Mouse (Mus musculus) liver, embryonic 11.5 days (tissue): ENCODE measurements around the gene Ccdc122. TPM values are rescaled to one million over a fixed set of nuclear protein-coding genes. Genes with fewer than 3 reads are reported as not detected.
"Not testable (repeated sequence)": the region's sequence is repeated elsewhere in the genome, so short reads cannot be mapped to it uniquely, and the experiment has no call there.

Experiments used
- ATAC-seq: fragments of 200-750 bp; cut with Nextera tagmentation; replicated peaks from 2 replicates; pipeline ENCODE4 v1.8.0; 2017; ENCODE audit warnings: moderate number of reproducible peaks, mild to moderate bottlenecking, moderate TSS enrichment, moderate library complexity; ENCODE audit not compliant: low FRiP score
- DNase-seq: peaks from one replicate; pipeline ENCODE4 v3.0.0-alpha.2; 2017; ENCODE audit warnings: low spot score
- H3K27ac ChIP-seq: fragments of 300-500 bp; sonication (generic); 2 replicates; pipeline ENCODE4 v1.5.1; 2014; ENCODE audit warnings: mild to moderate bottlenecking, low read depth, low read length, control low read depth
- H3K27me3 ChIP-seq: fragments of 300-500 bp; sonication (generic); replicated peaks from 2 replicates; pipeline ENCODE4 v1.6.1; 2014; ENCODE audit warnings: low read length, mixed read lengths; ENCODE audit not compliant: control insufficient read depth, insufficient read depth
- H3K36me3 ChIP-seq: fragments of 300-500 bp; sonication (generic); 2 replicates; pipeline ENCODE4 v1.6.1; 2014; ENCODE audit warnings: mild to moderate bottlenecking, low read length, moderate library complexity, mixed read lengths; ENCODE audit not compliant: control insufficient read depth, insufficient read depth
- H3K4me1 ChIP-seq: fragments of 300-500 bp; sonication (generic); replicated peaks from 2 replicates; pipeline ENCODE4 v1.6.1; 2014; ENCODE audit warnings: low read length, mixed read lengths; ENCODE audit not compliant: control insufficient read depth, insufficient read depth
- H3K4me2 ChIP-seq: fragments of 300-500 bp; sonication (generic); 2 replicates; pipeline ENCODE4 v1.6.1; 2014; ENCODE audit warnings: mild to moderate bottlenecking, control low read depth, moderate library complexity
- H3K4me3 ChIP-seq: fragments of 300-500 bp; sonication (generic); 2 replicates; pipeline ENCODE4 v1.5.1; 2014; ENCODE audit warnings: low read depth, low read length, control low read depth
- H3K9ac ChIP-seq: fragments of 300-500 bp; sonication (generic); 2 replicates; pipeline ENCODE4 v1.6.1; 2014; ENCODE audit warnings: low read depth, low read length, control low read depth
- H3K9me3 ChIP-seq: fragments of 300-500 bp; sonication (generic); 2 replicates; pipeline ENCODE4 v1.6.1; 2016; ENCODE audit warnings: low read length, inconsistent platforms, mixed read lengths; ENCODE audit not compliant: control insufficient read depth
- WGBS: fragments of 180-500 bp; shearing (Covaris S2); extraction: QIAGEN DNeasy Blood & Tissue Kit; methylation state at CpG from one replicate; pipeline ENCODE4 v1.1.7; 2014; 5-methylcytosine and 5-hydroxymethylcytosine counted together
- polyA plus RNA-seq: library from polyadenylated mRNA; unstranded; fragments of >200 nt; fragmentation: Nextera tagmentation; extraction: Ambion mirVana; gene quantifications from 2 replicates; pipeline ENCODE4 v1.2.1, GENCODE M21; 2014

Ccdc122 gene
- polyA plus RNA-seq, result 2.3 and 3.1 TPM in 2 replicates

GRCm38 (mm10) chr14:77036226-77037046 lies at the start of gene Ccdc122, which contains the start of gene Lacc1:
Ccdc122 (plus strand) TSS chr14:77036772.
Lacc1 (minus strand) TSS chr14:77036904.
- DNase-seq (peak; percentile 85), ATAC-seq (peak; percentile 88)
- peak within 1 kb of the TSS; percentile 77 for H3K4me3 ChIP-seq
- H3K36me3 ChIP-seq, result no peaks in the 10 kb centered on the region
- H3K4me2 ChIP-seq, result peak within 1 kb of the TSS; percentile 85
- H3K27me3 ChIP-seq, result no peaks in the 10 kb centered on the region
- H3K9me3 ChIP-seq, result no peaks in the 10 kb centered on the region
- no peak within 1 kb of the TSS; the same call in 1 of the 2 replicates for H3K27ac ChIP-seq
- peak within 1 kb of the TSS; percentile 81 for H3K9ac ChIP-seq
- no peaks in the 10 kb centered on the region; the same call in 1 of the 2 replicates for H3K4me1 ChIP-seq
- WGBS, result under 1% methylated on average over 85 of the region's 86 CpGs

- not testable (repeated sequence) for H3K27ac ChIP-seq, H3K9me3 ChIP-seq, H3K27me3 ChIP-seq, H3K4me3 ChIP-seq, H3K9ac ChIP-seq, DNase-seq, H3K36me3 ChIP-seq, H3K4me2 ChIP-seq, H3K4me1 ChIP-seq, ATAC-seq
- WGBS, result 79% methylated on average over 2 of the region's 2 CpGs
Observed at GRCm38 (mm10) chr14:76990351-76990750, 46.2 kb upstream of the Ccdc122 start.

- H3K27me3 ChIP-seq, result no peaks in the 10 kb centered on the region
- H3K27ac ChIP-seq, result no peak overlapping the region
- H3K4me1 ChIP-seq, result no peaks in the 10 kb centered on the region
- no peak overlapping the region for H3K4me3 ChIP-seq
- ATAC-seq (no peak), DNase-seq (no peak)
- H3K36me3 ChIP-seq, result no peaks in the 10 kb centered on the region
- no peaks in the 10 kb centered on the region for H3K9me3 ChIP-seq
- 66% methylated on average over 8 of the region's 8 CpGs for WGBS
- H3K9ac ChIP-seq, result no peak overlapping the region
- no peak overlapping the region for H3K4me2 ChIP-seq
Observed at GRCm38 (mm10) chr14:77004740-77005139, 31.8 kb upstream of the Ccdc122 start.

- no peak overlapping the region for H3K4me3 ChIP-seq
- ATAC-seq, result no peak
- 80% methylated on average over 5 of the region's 5 CpGs for WGBS
Observed at GRCm38 (mm10) chr14:77005566-77005965, 31.0 kb upstream of the Ccdc122 start.

GRCm38 (mm10) chr14:77008238-77008637 lies 28.3 kb upstream of the Ccdc122 start:
- Histone ChIP-seq H3K4me1 (no peaks in the 10 kb centered on the region), H3K9ac (no peak overlapping the region), H3K27me3 (no peaks in the 10 kb centered on the region), H3K27ac (no peak overlapping the region), H3K9me3 (no peaks in the 10 kb centered on the region), H3K4me2 (no peak overlapping the region), H3K4me3 (no peak overlapping the region), H3K36me3 (no peaks in the 10 kb centered on the region)
- DNase-seq (peak; percentile 39), ATAC-seq (no peak)
- WGBS, result 12% methylated on average over 3 of the region's 3 CpGs

More at GRCm38 (mm10) chr14:77005566-77005965, 31.0 kb upstream of the Ccdc122 start:
- H3K4me1 ChIP-seq, result no peaks in the 10 kb centered on the region
- H3K4me2 ChIP-seq, result no peak overlapping the region
- H3K9me3 ChIP-seq, result no peaks in the 10 kb centered on the region
- no peak overlapping the region for H3K9ac ChIP-seq
- H3K27ac ChIP-seq, result no peak overlapping the region
- H3K36me3 ChIP-seq, result no peaks in the 10 kb centered on the region
- H3K27me3 ChIP-seq, result no peaks in the 10 kb centered on the region
- no peak for DNase-seq

- 6% methylated on average over 3 of the region's 3 CpGs for WGBS
- Histone ChIP-seq H3K9ac (no peak overlapping the region), H3K4me2 (no peak overlapping the region), H3K27ac (no peak overlapping the region), H3K4me3 (no peak overlapping the region), H3K9me3 (no peaks in the 10 kb centered on the region), H3K4me1 (no peaks in the 10 kb centered on the region), H3K36me3 (no peaks in the 10 kb centered on the region), H3K27me3 (no peaks in the 10 kb centered on the region)
- DNase-seq (no peak), ATAC-seq (no peak)
Observed at GRCm38 (mm10) chr14:77011804-77012203, 24.8 kb upstream of the Ccdc122 start.

- H3K27me3 ChIP-seq, H3K9ac ChIP-seq, H3K36me3 ChIP-seq, DNase-seq, H3K9me3 ChIP-seq, H3K4me1 ChIP-seq, H3K27ac ChIP-seq, H3K4me3 ChIP-seq, ATAC-seq: not testable (repeated sequence)
- 41% methylated on average over 12 of the region's 12 CpGs for WGBS
- H3K4me2 ChIP-seq, result peak overlapping the region; percentile 43
Observed at GRCm38 (mm10) chr14:77016783-77017182, 19.8 kb upstream of the Ccdc122 start.

- H3K4me1 ChIP-seq, result peaks cover 2% of the 10 kb centered on the region; the same call in 1 of the 2 replicates
- H3K4me2 ChIP-seq, result peak overlapping the region; percentile 43
- DNase-seq (no peak), ATAC-seq (no peak)
- H3K9ac ChIP-seq, result no peak overlapping the region
- no peak overlapping the region for H3K27ac ChIP-seq
- WGBS, result 55% methylated on average over 6 of the region's 6 CpGs
- H3K4me3 ChIP-seq, result no peak overlapping the region
- no peaks in the 10 kb centered on the region for H3K27me3 ChIP-seq
- H3K9me3 ChIP-seq, result no peaks in the 10 kb centered on the region
- no peaks in the 10 kb centered on the region for H3K36me3 ChIP-seq
Observed at GRCm38 (mm10) chr14:77017211-77017610, 19.4 kb upstream of the Ccdc122 start.

GRCm38 (mm10) chr14:77024499-77024898 lies 12.1 kb upstream of the Ccdc122 start:
- DNase-seq (no peak), ATAC-seq (no peak)
- no peak overlapping the region for H3K9ac ChIP-seq
- no peak overlapping the region for H3K4me2 ChIP-seq
- 77% methylated on average over 3 of the region's 3 CpGs for WGBS
- no peak overlapping the region for H3K4me3 ChIP-seq
- H3K9me3 ChIP-seq, result no peaks in the 10 kb centered on the region
- H3K27ac ChIP-seq, result no peak overlapping the region
- no peaks in the 10 kb centered on the region for H3K36me3 ChIP-seq
- H3K27me3 ChIP-seq, result no peaks in the 10 kb centered on the region
- no peaks in the 10 kb centered on the region for H3K4me1 ChIP-seq
